Mouse (Mus musculus): ENCODE results near the gene Fam189a2.

DNA sequence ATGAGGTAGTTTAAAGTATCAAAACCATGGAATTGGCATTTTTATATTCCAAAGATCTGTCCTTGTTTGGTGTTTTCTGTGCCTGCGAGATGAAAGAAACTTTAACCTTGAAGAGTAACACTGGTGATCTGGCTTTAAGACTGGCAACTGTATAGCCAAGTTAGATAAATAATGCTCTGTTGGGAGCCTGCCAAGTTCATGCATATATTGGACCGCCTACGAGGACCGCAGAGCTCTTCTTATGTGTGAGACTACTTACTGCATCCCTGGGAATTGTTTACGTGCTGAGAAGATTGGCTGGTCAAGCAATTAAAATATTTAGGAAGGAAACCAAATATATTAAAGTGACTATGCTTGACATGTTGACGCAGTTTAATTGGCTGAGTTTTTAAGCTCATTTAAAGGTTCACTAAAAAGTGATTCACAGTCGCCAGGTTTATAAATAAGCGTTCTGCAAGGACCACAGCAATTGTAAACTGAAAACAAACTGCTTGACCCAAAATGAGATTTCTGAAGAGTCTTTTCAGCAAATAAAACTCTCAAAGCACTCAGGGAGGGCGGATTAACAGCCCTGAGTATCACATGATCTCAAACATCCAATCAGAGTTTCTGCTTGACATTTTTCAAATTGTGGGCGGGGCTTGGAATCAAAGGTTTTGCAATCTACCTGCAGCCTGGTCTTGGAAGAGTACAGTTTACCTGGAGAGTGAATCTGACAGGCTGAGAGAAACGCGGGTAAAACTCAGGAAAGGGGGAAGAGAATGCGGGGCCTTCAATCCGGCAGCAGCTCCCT is 8.4 kb upstream of the Fam189a2 start:
- no peak for TF ChIP-seq GATA1 (IDR thresholded peaks at IDR 0.05; ENCODE audit: low read length)
- no peak for TF ChIP-seq TAL1 (IDR thresholded peaks at IDR 0.05; ENCODE audit: low read length)
